ENCODE assay signal across 19 mouse cellular contexts in genomic region chr11:77483043-77483442, GRCm38 (mm10). TPM values are rescaled to one million over a fixed set of nuclear protein-coding genes. Genes with fewer than 3 reads are reported as not detected.
DNase-seq lines count a peak whose midpoint lies in the region; TF ChIP-seq lines count a peak whose summit lies in the region.
"Had no signal": no experiment of that assay in that cellular context is flagged by ENCODE, and none has a peak within 500 bp of the region (broad histone marks: within the 10 kb centered on the region; RNA-seq: fewer than 3 reads in every experiment).

No protein-coding gene starts in this region.

- peak; percentile 53 for DNase-seq in cerebellum, adult 9-11 months
- no peak for DNase-seq in cerebellum, postnatal 4 days (ENCODE audit: low spot score in 2 of 2)
- no peak for DNase-seq in spleen, adult 2 months (ENCODE audit: low read depth in 1 of 2, low spot score in 2 of 2)
- DNase-seq in spleen, adult 18-20 months = no peak
- DNase-seq in ZHBTc4 (ENCODE audit: low read depth, low spot score) = peak; percentile 22
- DNase-seq in kidney, adult 18-20 months = no peak
- DNase-seq in embryo, embryonic 9.5 days (ENCODE audit: extremely low spot score) = no peak
- DNase-seq: adrenal gland, postnatal 36 days; gastrocnemius, postnatal 14 days; heart, adult 2 months; kidney, adult 2 months; lung, postnatal 10 days; thymus, postnatal 14 days had no signal

- no peaks in the 10 kb centered on the region for H3K36me3 ChIP-seq in spleen, adult 2 months (ENCODE audit: control insufficient read depth, insufficient read depth, low read length)
- H3K36me3 ChIP-seq: forebrain, embryonic 15.5 days; hindbrain, embryonic 13.5 days; midbrain, embryonic 12.5 days had no signal

- H3K27ac ChIP-seq in spleen, adult 2 months (ENCODE audit: insufficient read depth, low read length) = peak overlapping the region; percentile 4
- H3K27ac ChIP-seq: embryonic facial prominence, embryonic 10.5 days; forebrain, embryonic 15.5 days; heart, adult 2 months; hindbrain, embryonic 13.5 days; kidney, postnatal 0 days; midbrain, embryonic 12.5 days had no signal

- no peaks in the 10 kb centered on the region for H3K27me3 ChIP-seq in spleen, adult 2 months (ENCODE audit: control insufficient read depth, insufficient read depth, low read length)
- H3K27me3 ChIP-seq: forebrain, embryonic 15.5 days; hindbrain, embryonic 13.5 days; midbrain, embryonic 12.5 days had no signal

- no peak for TF ChIP-seq CTCF in spleen, adult 2 months (IDR thresholded peaks at IDR 0.05; ENCODE audit: extremely low read depth, insufficient read depth, insufficient read length, insufficient replicate concordance)

- no peak overlapping the region for H3K4me3 ChIP-seq in spleen, adult 2 months (ENCODE audit: extremely low read depth, insufficient read depth, insufficient read length)
- H3K4me3 ChIP-seq: embryonic facial prominence, embryonic 10.5 days; forebrain, embryonic 15.5 days; heart, adult 2 months; hindbrain, embryonic 13.5 days; midbrain, embryonic 12.5 days had no signal

- peaks cover 6% of the 10 kb centered on the region for H3K4me1 ChIP-seq in spleen, adult 2 months (ENCODE audit: control insufficient read depth, insufficient read depth, insufficient read length)

- 61% methylated on average over 3 of the region's 3 CpGs for WGBS in spleen, adult 2 months

- no peak for TF ChIP-seq POLR2A in spleen, adult 2 months (IDR thresholded peaks at IDR 0.05; ENCODE audit: low read depth, low read length)

RNA-seq across cellular contexts. Expression of gene Ankrd13b, which starts 6.4 kb away (rescaled TPM):
- polyA plus RNA-seq in spleen, adult 2 months (2012; rRNA removed) = 8.9 and 10.6 TPM in 2 replicates

RNA-seq across cellular contexts. Expression of gene Git1, which starts 10.3 kb away (rescaled TPM):
- 36.2 and 44.3 TPM in 2 replicates for polyA plus RNA-seq in spleen, adult 2 months (2012; rRNA removed)

RNA-seq across cellular contexts. Expression of gene Coro6, which starts 20.8 kb away (rescaled TPM):
- 0.76 and 1.1 TPM in 2 replicates for polyA plus RNA-seq in spleen, adult 2 months (2012; rRNA removed)
- polyA plus RNA-seq: embryonic facial prominence, embryonic 10.5 days; inflammation-experienced regulatory T-cells, adult 6 months had no signal

RNA-seq across cellular contexts. Expression of gene Abhd15, which starts 31.9 kb away (rescaled TPM):
- polyA plus RNA-seq in spleen, adult 2 months (2012; rRNA removed) = 4.1 and 6.5 TPM in 2 replicates

RNA-seq across cellular contexts. Expression of gene Trp53i13, which starts 32.7 kb away (rescaled TPM):
- 16.6 and 18.7 TPM in 2 replicates for polyA plus RNA-seq in spleen, adult 2 months (2012; rRNA removed)

Comparison
In these comparisons a context has a peak if more than half of its experiments do, and no peak if none do; other contexts are left out.
1. DNase-seq: peak in cerebellum, adult 9-11 months (single experiment) and ZHBTc4 (single experiment); none in cerebellum, postnatal 4 days (0 of 2), spleen, adult 2 months (0 of 2), spleen, adult 18-20 months (0 of 2), kidney, adult 18-20 months (single experiment) and embryo, embryonic 9.5 days (single experiment).